Mouse (Mus musculus) midbrain, embryonic 10.5 days (tissue): ENCODE results near the gene Trio. TPM values are rescaled to one million over a fixed set of nuclear protein-coding genes. Genes with fewer than 3 reads are reported as not detected.

Source experiments
- DNase-seq: peaks from one replicate; pipeline ENCODE4 v3.0.0-alpha.2; 2017; ENCODE audit warnings: low spot score
- H3K27ac ChIP-seq: fragments of 300-500 bp; sonication (generic); replicated peaks from 2 replicates; pipeline ENCODE4 v1.5.1; 2016; ENCODE audit warnings: mild to moderate bottlenecking
- H3K27me3 ChIP-seq: fragments of 300-500 bp; sonication (generic); 2 replicates; pipeline ENCODE4 v1.6.1; 2016; ENCODE audit warnings: low read depth, mild to moderate bottlenecking; ENCODE audit not compliant: poor library complexity, severe bottlenecking
- H3K36me3 ChIP-seq: fragments of 300-500 bp; sonication (generic); 2 replicates; pipeline ENCODE4 v1.6.1; 2016; ENCODE audit warnings: mild to moderate bottlenecking, moderate library complexity
- H3K4me1 ChIP-seq: fragments of 300-500 bp; sonication (generic); 2 replicates; pipeline ENCODE4 v1.6.1; 2016
- H3K4me3 ChIP-seq: fragments of 300-500 bp; sonication (generic); 2 replicates; pipeline ENCODE4 v1.5.1; 2016; ENCODE audit warnings: mild to moderate bottlenecking, moderate library complexity
- H3K9me3 ChIP-seq: fragments of 300-500 bp; sonication (generic); replicated peaks from 2 replicates; pipeline ENCODE4 v1.6.1; 2016; ENCODE audit warnings: mild to moderate bottlenecking
- WGBS: fragments of 180-500 bp; shearing (Covaris S2); methylation state at CpG from one replicate; pipeline ENCODE4 v1.1.7; 2016; 5-methylcytosine and 5-hydroxymethylcytosine counted together
- polyA plus RNA-seq: library from polyadenylated mRNA; unstranded; fragments of >200 nt; fragmentation: Nextera tagmentation; extraction: Ambion mirVana; gene quantifications from 2 replicates; pipeline ENCODE4 v1.2.1, GENCODE M21; 2016

Gene Trio
- polyA plus RNA-seq, 1 experiment from 2014 or later, result 19.0 TPM

DNA sequence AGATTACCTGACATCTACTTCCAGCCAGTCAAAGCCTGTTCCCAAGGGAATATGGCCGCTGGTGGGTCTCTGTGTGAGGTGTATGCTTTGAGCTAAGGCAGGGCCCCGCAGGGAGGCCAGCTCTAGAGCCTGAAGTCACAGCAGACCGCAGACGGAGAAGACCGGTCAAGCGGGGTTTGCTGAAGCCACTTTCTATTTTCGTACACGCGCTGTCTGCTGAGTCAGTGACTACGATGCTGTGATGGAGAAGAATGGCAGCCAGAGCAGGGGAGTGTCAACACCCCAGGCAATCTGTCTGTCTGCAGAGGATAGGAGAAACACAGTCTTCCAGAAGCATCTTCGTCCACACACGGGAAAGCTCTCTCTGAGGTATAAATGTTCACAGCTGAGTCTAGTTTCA lies 223.4 kb downstream of the Trio start:
- no peak for DNase-seq
- Histone ChIP-seq H3K9me3 (no peaks in the 10 kb centered on the region), H3K4me3 (no peak overlapping the region), H3K27ac (no peak overlapping the region), H3K4me1 (peaks cover 24% of the 10 kb centered on the region), H3K36me3 (peaks cover 98% of the 10 kb centered on the region), H3K27me3 (peaks cover 25% of the 10 kb centered on the region; the same call in 1 of the 2 replicates)
- WGBS, result 89% methylated on average over 12 of the region's 12 CpGs

DNA sequence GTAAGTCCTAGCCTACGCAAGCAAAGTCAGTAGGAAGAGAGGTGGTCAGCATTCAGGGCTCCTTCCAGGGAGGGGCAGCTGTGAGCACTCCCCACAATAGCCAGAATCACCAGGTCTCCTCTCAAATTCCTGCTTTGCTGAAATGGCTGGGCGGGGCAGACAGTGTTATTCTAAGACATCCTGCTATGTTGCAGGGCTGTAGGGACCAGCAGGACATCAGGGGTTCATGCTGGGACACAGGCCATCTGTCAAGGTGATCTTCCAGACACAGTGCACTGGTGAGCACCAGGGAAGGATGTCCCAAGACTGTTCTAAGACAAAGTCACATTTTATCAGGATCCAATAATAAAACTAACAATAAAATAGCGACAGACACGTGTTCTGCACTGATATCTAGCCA lies 224.5 kb downstream of the Trio start:
- Histone ChIP-seq H3K36me3 (peaks cover 95% of the 10 kb centered on the region), H3K9me3 (no peaks in the 10 kb centered on the region), H3K27me3 (peaks cover 14% of the 10 kb centered on the region; the same call in 1 of the 2 replicates), H3K4me1 (peaks cover 22% of the 10 kb centered on the region), H3K27ac (no peak overlapping the region), H3K4me3 (no peak overlapping the region)
- 71% methylated on average over 4 of the region's 4 CpGs for WGBS
- DNase-seq, result no peak

DNA sequence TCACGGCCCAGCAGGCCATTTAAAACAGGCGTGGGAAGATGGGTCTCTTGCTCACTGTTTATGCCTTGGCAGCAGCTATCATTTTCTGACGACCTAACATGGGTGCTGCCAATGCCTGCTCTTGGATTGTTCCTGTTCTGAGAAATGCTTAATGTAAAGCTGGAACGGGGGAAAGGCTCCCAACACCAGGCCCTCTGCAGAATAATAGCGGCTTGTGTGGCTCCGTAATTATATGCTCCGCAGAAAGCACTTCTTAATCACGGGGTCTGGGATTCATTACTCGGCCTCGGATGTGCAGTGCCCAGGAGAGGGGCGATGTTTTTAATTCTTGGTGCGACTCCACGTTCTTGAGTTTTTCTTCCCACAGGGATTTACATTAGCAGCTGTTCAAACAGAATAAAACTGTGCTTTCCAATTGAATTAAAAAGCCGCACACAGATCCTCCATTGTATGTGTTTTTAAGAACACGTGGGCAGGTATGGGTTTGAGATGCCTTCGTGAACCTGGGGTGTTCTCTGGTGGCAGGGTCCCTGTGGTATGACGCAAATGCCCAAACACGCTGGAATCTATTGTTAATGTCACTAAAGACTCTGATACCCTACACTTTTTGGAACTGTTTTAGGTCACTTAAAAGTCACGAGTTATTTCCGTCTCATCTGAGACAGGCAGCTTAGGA lies 228.0 kb downstream of the Trio start:
- WGBS, result 76% methylated on average over 20 of the region's 20 CpGs
- H3K4me1 ChIP-seq, result peaks cover 26% of the 10 kb centered on the region
- no peak for DNase-seq
- peaks cover 63% of the 10 kb centered on the region for H3K36me3 ChIP-seq
- H3K27ac ChIP-seq, result peak overlapping the region; percentile 69
- H3K9me3 ChIP-seq, result no peaks in the 10 kb centered on the region
- no peaks in the 10 kb centered on the region for H3K27me3 ChIP-seq
- H3K4me3 ChIP-seq, result no peak overlapping the region

DNA sequence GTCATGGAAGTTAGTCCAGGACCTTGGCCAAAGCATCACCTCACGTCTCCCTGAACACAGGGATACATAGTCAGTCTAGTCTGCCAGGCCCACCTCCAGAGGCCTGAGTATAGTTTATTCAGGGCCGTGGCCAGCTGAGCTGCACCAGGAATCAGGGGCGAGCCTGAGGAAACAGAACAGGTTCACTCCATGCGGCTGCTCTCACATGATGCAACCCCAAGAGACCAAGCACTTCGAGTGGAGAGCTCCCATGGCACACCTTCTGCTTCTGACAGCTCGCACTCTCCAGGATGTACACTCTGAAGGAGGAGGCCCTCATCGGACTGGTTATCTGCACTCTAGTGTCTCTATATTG lies 228.8 kb downstream of the Trio start:
- Histone ChIP-seq H3K4me1 (peaks cover 32% of the 10 kb centered on the region), H3K27ac (peak overlapping the region; percentile 69), H3K27me3 (no peaks in the 10 kb centered on the region), H3K36me3 (peaks cover 56% of the 10 kb centered on the region), H3K4me3 (no peak overlapping the region), H3K9me3 (no peaks in the 10 kb centered on the region)
- 83% methylated on average over 7 of the region's 7 CpGs for WGBS
- no peak for DNase-seq

DNA sequence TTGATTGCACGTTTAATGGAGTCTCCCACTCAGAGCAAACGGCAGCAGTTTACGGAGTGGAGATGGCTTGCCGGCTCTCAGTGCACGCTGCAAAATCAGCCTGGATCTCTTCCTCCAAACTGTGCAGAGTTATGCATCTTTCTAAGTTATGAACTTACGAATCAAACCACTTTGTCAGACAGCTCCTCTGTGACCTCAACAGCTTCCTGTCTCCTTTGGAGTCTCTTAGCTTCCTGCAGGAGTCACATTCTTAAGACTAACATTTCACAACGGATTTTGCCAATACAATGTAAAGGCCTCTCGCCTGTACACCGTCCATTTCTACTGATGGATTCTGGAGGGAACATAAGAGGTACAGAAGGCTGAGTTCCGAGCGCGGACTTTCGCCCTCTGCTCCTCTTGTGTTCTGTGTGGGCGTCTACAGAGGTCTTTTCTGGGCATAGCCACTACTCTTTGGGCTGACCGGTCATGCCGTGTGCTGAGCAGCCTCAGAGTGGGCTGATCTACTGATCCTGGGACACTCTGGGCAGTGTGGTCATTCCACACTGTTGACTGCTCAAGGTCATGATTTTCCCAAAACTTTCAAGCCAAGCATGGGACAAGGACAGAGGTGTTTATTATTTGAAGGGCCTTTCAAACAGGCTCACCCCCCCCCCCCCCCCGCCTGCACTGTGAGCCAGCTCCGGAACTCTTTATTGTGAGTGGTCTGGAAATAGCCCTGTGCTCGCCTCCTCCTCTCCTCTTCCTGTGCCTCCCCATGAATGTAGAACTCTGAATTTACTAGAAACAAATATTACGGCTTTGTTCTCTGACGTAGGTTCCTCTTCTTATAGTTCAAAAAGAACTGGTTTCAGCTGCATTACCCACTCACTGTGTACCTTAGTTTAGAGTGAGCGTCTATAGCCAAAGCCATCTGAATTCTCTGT lies 229.4 kb downstream of the Trio start:
- no peak overlapping the region for H3K4me3 ChIP-seq
- DNase-seq, result no peak
- 84% methylated on average over 22 of the region's 22 CpGs for whole genome bisulfite sequencing
- peaks cover 50% of the 10 kb centered on the region for H3K36me3 ChIP-seq
- H3K27me3 ChIP-seq, result no peaks in the 10 kb centered on the region
- no peaks in the 10 kb centered on the region for H3K9me3 ChIP-seq
- peak overlapping the region; percentile 69; the same call in 1 of the 2 replicates for H3K27ac ChIP-seq
- peaks cover 32% of the 10 kb centered on the region for H3K4me1 ChIP-seq

DNA sequence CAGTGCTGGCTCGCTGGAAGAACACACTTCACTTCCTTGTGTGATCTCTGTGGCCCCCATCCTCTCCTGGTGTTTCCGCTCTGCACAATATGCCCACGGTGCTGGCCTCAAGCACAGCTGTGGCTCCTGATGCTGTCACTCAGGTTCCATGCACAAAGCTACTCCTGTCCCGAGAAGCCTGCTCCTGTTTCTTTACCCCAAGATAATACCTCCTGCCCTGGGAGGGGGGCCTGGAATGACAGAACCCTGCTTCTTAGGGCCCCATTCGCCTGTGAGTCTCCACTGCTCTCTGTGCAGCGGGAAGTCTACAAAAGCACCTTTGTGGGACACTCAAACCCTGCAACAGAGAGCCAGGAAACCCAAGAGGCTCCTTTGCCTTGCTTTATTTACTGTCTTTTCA lies 232.4 kb downstream of the Trio start:
- Histone ChIP-seq H3K9me3 (no peaks in the 10 kb centered on the region), H3K4me3 (no peak overlapping the region), H3K27me3 (no peaks in the 10 kb centered on the region), H3K4me1 (peaks cover 42% of the 10 kb centered on the region), H3K27ac (peak overlapping the region; percentile 61), H3K36me3 (peaks cover 22% of the 10 kb centered on the region)
- no peak for DNase-seq
- 58% methylated on average over 6 of the region's 6 CpGs for WGBS

DNA sequence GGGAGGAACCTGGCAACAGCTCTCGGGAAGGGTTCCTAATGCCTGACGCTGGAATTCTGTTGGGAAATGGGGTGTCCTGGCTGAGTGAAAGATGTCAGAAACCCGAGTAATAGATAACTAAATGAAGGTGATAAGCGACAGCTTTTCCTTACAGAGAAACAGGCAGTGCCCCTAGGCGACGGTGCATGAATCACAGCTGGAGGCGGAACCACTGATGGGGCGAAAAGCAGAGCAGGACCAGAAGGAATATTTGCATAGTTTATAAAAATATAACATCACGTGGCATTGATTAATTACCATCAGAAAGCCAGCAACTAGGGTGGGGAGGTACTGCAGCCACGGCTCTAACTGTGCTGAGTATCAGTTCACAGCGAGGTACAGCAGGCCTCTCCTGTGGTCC lies 233.2 kb downstream of the Trio start:
- 78% methylated on average over 11 of the region's 11 CpGs for WGBS
- Histone ChIP-seq H3K36me3 (peaks cover 14% of the 10 kb centered on the region), H3K4me3 (no peak overlapping the region), H3K9me3 (no peaks in the 10 kb centered on the region), H3K4me1 (peaks cover 46% of the 10 kb centered on the region), H3K27ac (peak overlapping the region; percentile 46; the same call in 1 of the 2 replicates), H3K27me3 (no peaks in the 10 kb centered on the region)
- no peak for DNase-seq

DNA sequence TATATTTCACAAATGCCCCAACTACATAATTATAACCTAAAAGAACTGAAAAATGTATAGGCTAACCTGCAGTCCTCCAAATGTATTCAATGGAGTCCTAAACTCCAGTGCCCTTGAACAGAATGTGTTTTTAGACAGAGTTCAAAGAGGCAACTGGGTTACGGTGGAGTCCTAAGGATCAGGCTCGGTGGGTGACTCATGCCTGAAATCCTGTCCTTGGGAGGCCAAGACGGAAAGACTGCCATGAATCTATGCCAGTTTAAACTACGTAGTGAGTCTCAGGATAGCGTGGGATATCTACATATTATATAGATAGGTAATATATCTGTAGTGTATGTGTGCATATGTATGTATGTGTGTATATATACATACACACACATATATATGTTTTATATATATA lies 234.5 kb downstream of the Trio start:
- H3K27ac ChIP-seq, result no peak overlapping the region
- H3K4me1 ChIP-seq, result peaks cover 51% of the 10 kb centered on the region
- H3K27me3 ChIP-seq, result no peaks in the 10 kb centered on the region
- H3K4me3 ChIP-seq, result no peak overlapping the region
- H3K9me3 ChIP-seq, result no peaks in the 10 kb centered on the region
- 89% methylated on average over 5 of the region's 5 CpGs for WGBS
- no peak for DNase-seq
- H3K36me3 ChIP-seq, result 0 out of 2 replicates have a peak, but pooled peaks cover 6% of the 10 kb centered on the region

DNA sequence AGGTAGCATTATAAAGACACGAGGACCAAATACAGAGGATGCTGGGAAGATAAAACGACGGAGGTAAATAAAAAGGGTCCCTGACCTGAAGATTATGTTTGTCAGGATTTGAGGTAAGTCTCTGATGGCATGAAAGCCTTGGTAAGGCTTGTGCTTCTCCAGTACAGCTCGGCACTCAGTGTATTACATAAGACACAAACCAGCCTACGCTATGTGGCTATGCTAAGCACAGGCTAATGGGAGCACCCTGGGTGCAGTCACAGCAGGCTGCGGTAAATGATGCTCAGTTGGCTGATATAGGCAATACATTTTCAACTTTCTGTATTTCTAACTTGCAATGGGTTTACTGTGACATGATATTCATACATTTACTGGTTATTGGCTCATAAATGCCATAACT lies 234.9 kb downstream of the Trio start:
- H3K27me3 ChIP-seq, result no peaks in the 10 kb centered on the region
- 0 out of 2 replicates have a peak, but pooled peaks cover 6% of the 10 kb centered on the region for H3K36me3 ChIP-seq
- no peak for DNase-seq
- peaks cover 55% of the 10 kb centered on the region for H3K4me1 ChIP-seq
- H3K4me3 ChIP-seq, result no peak overlapping the region
- H3K27ac ChIP-seq, result no peak overlapping the region
- no peaks in the 10 kb centered on the region for H3K9me3 ChIP-seq
- WGBS, result 93% methylated on average over 6 of the region's 6 CpGs

DNA sequence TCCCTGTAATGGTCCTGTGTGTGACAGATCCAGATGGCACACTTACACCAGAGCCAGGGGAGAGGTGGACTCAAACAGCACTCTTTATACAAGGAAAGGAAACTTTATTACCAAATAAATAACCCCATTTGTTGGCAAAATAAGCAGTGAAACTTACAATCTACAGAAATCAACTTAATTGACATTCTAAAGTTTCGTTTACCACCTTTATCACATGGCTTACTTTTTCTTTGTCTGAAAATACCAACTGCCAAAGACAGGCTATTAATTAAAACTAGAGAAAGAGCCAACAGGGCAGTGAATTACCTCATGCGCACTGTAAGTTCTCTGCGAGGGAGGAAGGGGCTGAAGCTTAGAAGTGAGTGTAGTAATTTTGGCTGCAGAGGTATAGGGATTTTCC lies 236.3 kb downstream of the Trio start:
- H3K4me1 ChIP-seq, result peaks cover 69% of the 10 kb centered on the region

DNA sequence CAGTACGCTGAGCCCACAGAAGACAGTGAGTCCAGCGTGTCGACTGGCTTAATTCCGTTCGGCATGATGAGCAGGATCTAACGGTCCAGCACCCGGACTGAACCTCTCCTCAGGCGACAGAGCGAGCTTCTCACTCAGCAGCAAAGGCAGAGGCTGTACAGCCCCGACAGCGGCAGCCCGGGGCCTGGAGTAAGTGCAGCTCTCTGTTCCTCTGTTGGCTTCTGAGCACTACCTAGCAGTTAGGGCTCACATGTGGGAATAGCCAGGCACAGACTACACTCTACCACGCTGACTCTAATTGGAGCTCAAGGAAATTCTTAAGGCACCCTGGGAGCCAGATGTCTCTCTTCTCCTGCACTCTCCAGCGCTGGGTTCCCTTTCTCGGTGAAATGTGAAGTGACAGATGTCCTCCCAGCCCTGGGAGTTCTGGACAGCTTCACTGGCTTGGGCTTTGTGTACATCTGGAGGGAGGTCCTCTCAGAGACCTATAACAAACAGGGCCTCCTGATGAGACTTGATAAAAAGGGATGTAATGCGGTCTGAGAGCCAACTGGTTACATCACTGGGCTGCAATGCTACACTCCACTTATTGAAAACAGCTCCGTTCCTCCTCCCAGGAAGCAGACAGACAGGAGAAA lies 237.4 kb downstream of the Trio start:
- 49% methylated on average over 17 of the region's 17 CpGs for WGBS

More for the DNA sequence above, 236.3 kb downstream of the Trio start:
- no peak for DNase-seq
- H3K27ac ChIP-seq, result no peak overlapping the region
- 0 out of 2 replicates have a peak, but pooled peaks cover 6% of the 10 kb centered on the region for H3K36me3 ChIP-seq
- no peaks in the 10 kb centered on the region for H3K9me3 ChIP-seq
- WGBS, result 84% methylated on average over 3 of the region's 3 CpGs
- no peaks in the 10 kb centered on the region for H3K27me3 ChIP-seq
- H3K4me3 ChIP-seq, result no peak overlapping the region

DNA sequence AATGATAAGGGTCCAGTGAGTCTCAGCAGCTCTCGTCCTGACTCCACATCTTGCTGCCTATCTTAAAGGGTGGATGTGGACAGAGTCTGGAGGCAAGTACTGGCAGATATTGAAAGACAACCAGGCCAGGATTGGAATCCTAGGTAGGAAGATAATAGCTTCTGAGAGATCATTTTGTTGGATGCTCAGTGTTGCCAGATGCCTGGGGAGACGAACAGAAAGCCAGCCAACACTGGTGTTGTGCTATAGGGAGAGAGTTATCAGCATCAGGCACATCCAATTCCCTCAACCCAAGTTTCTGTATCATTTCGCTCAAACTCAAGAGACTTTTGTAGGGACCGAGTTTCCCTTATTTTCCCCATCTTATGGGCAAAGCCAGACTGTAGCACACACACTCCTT lies 238.5 kb downstream of the Trio start:
- H3K4me1 ChIP-seq, result peaks cover 72% of the 10 kb centered on the region
- H3K27me3 ChIP-seq, result no peaks in the 10 kb centered on the region
- H3K36me3 ChIP-seq, result 0 out of 2 replicates have a peak, but pooled peaks cover 2% of the 10 kb centered on the region
- no peak for DNase-seq
- peak overlapping the region; percentile 16; the same call in 1 of the 2 replicates for H3K4me3 ChIP-seq
- WGBS, result 82% methylated on average over 4 of the region's 4 CpGs
- H3K9me3 ChIP-seq, result no peaks in the 10 kb centered on the region
- 0 out of 2 replicates have a peak overlapping the region, but pooled peaks have one; percentile 69 for H3K27ac ChIP-seq

More for the DNA sequence above, 237.4 kb downstream of the Trio start:
- Histone ChIP-seq H3K9me3 (no peaks in the 10 kb centered on the region), H3K4me3 (peak overlapping the region; percentile 16; the same call in 1 of the 2 replicates), H3K36me3 (0 out of 2 replicates have a peak, but pooled peaks cover 4% of the 10 kb centered on the region), H3K27ac (peak overlapping the region; percentile 69), H3K27me3 (no peaks in the 10 kb centered on the region), H3K4me1 (peaks cover 74% of the 10 kb centered on the region)
- peak; percentile 47 for DNase-seq
